ENCODE assay signal across 8 mouse cellular contexts in the genomic region with DNA sequence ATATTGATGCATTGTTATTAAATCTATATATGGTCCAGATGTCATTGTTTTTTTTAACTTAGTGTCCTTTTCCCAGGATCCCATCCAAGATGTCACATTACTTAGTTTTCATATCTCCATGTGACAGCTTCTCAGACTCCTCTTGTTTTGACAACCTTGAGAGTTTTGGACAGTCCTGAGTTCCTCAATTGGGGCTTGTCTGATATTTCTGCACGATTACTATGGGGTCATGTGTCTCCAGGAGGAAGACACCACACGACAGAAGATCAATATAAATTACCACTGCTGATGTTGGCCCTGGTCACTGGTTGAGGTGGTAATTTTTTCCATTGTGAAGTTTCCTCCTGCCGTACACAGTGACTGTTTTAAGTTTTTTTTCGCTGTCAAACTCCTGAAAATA. TPM values are rescaled to one million over a fixed set of nuclear protein-coding genes. Genes with fewer than 3 reads are reported as not detected.
DNase-seq lines count a peak whose midpoint lies in the region; ATAC-seq and TF ChIP-seq lines count a peak whose summit lies in the region.

No protein-coding gene starts in this region.

- peak overlapping the region; percentile 99 for H3K4me3 ChIP-seq in heart, adult 2 months
- peak overlapping the region; percentile 95 for H3K4me3 ChIP-seq in E14TG2a.4 (replicated peaks; ENCODE audit: low read length)
- H3K4me3 ChIP-seq in thymus, adult 2 months (ENCODE audit: control insufficient read depth, insufficient read depth, low read length), result no peak overlapping the region; the same call in 1 of the 2 replicates

- no peak for TF ChIP-seq EP300 in heart, adult 2 months (IDR thresholded peaks at IDR 0.05; ENCODE audit: insufficient read depth, low read depth, low read length)

- H3K9ac ChIP-seq in heart, adult 2 months (ENCODE audit: low read depth, low read length), result 0 out of 2 replicates have a peak overlapping the region, but pooled peaks have one; percentile 18

- H3K9me3 ChIP-seq in E14TG2a.4 (ENCODE audit: low read length), result no peaks in the 10 kb centered on the region

- H3K4me1 ChIP-seq in heart, adult 2 months (ENCODE audit: control insufficient read depth, insufficient read depth, low read length), result peaks cover 8% of the 10 kb centered on the region
- H3K4me1 ChIP-seq in E14TG2a.4 (replicated peaks; ENCODE audit: low read depth, low read length), result peaks cover 79% of the 10 kb centered on the region
- peaks cover 7% of the 10 kb centered on the region for H3K4me1 ChIP-seq in thymus, adult 2 months (replicated peaks; ENCODE audit: control insufficient read depth, insufficient read depth, low read length)

- no peaks in the 10 kb centered on the region; the same call in 1 of the 2 replicates for H3K79me2 ChIP-seq in heart, adult 2 months (replicated peaks; ENCODE audit: control insufficient read depth, insufficient read depth, low read length)

- peak overlapping the region; percentile 98 for H3K27ac ChIP-seq in heart, adult 2 months
- no peak overlapping the region for H3K27ac ChIP-seq in thymus, adult 2 months (ENCODE audit: control insufficient read depth, insufficient read depth, low read length)

- H3K36me3 ChIP-seq in heart, adult 2 months (ENCODE audit: control insufficient read depth, insufficient read depth, low read length), result peaks cover 3% of the 10 kb centered on the region; the same call in 1 of the 2 replicates
- peaks cover 27% of the 10 kb centered on the region for H3K36me3 ChIP-seq in E14TG2a.4 (ENCODE audit: insufficient read depth, low read length)
- H3K36me3 ChIP-seq in thymus, adult 2 months (ENCODE audit: control insufficient read depth, insufficient read depth, low read length), result no peaks in the 10 kb centered on the region

- no peak for TF ChIP-seq POLR2A in heart, adult 2 months (IDR thresholded peaks at IDR 0.05; ENCODE audit: insufficient read depth, low read depth, low read length)
- no peak for TF ChIP-seq POLR2A in thymus, adult 2 months (IDR thresholded peaks at IDR 0.05; ENCODE audit: control insufficient read depth, extremely low read depth, insufficient read depth, low read length, poor library complexity)

- DNase-seq in heart, adult 2 months, result no peak
- no peak for DNase-seq in heart, postnatal 4 days
- DNase-seq in thymus, adult 2 months, result no peak
- no peak for DNase-seq in left cerebral cortex, postnatal 36 days (ENCODE audit: low spot score in 2 of 2)
- DNase-seq in gastrocnemius, adult 8-10 months (ENCODE audit: low spot score in 2 of 2), result no peak

- ATAC-seq in granulocyte monocyte progenitor cell, adult 5-6 weeks (replicated peaks; ENCODE audit: poor library complexity, severe bottlenecking), result peak; percentile 51
- ATAC-seq in megakaryocyte, adult 5-6 weeks (ENCODE audit: poor library complexity, severe bottlenecking), result peak; percentile 31

- 3% methylated on average over 4 of the region's 4 CpGs for WGBS in heart, adult 2 months
- under 1% methylated on average over 4 of the region's 4 CpGs for WGBS in thymus, adult 2 months

- H3K27me3 ChIP-seq in heart, adult 2 months (ENCODE audit: control insufficient read depth, insufficient read depth, low read length), result no peaks in the 10 kb centered on the region
- H3K27me3 ChIP-seq in E14TG2a.4 (ENCODE audit: insufficient read depth, low read length), result no peaks in the 10 kb centered on the region
- H3K27me3 ChIP-seq in thymus, adult 2 months (ENCODE audit: control insufficient read depth, insufficient read depth, low read length), result no peaks in the 10 kb centered on the region

- intact Hi-C loops in heart, adult 2 months (cut with DNase I), result no loop called here
- intact Hi-C loops in left cerebral cortex, postnatal 36 days (cut with DNase I), result no loop called here

- TF ChIP-seq CTCF in heart, adult 2 months (IDR thresholded peaks at IDR 0.05), result no peak
- no peak for TF ChIP-seq CTCF in E14TG2a.4 (conservative IDR thresholded peaks at IDR 0.05; ENCODE audit: low read length)
- no peak for TF ChIP-seq CTCF in thymus, adult 2 months (IDR thresholded peaks at IDR 0.05; ENCODE audit: borderline replicate concordance, control insufficient read depth, extremely low read depth, insufficient read depth, low read length, poor library complexity)

RNA-seq across cellular contexts. Expression of gene Anxa11, which starts 0.4 kb away (rescaled TPM):
- total RNA-seq in heart, adult 2 months (2021), result 10 to 100 TPM; 77.9 to 82.4 TPM
- polyA plus RNA-seq in heart, adult 2 months (2012; rRNA removed), result 74.0 and 90.3 TPM in 2 replicates
- 10 to 100 TPM; 69.8 to 72.3 TPM for total RNA-seq in heart, postnatal 4 days (2021)
- total RNA-seq in granulocyte monocyte progenitor cell, adult 5-6 weeks (2014; fragmentation: Nextera tagmentation), result 39.6 and 41.1 TPM in 2 replicates
- 7.2 and 9.7 TPM in 2 replicates for total RNA-seq in granulocyte monocyte progenitor cell, adult 5-6 weeks (2017)
- 91.2 and 103 TPM in 2 replicates for total RNA-seq in megakaryocyte, adult 5-6 weeks (2015)
- total RNA-seq in megakaryocyte, adult 5-6 weeks (2017), result 21.2 and 38.7 TPM in 2 replicates
- 113 and 122 TPM in 2 replicates for polyA plus RNA-seq in thymus, adult 2 months (2012; rRNA removed)
- 10 to 100 TPM; 32.7 to 34.8 TPM for total RNA-seq in left cerebral cortex, postnatal 36 days (2021)
- 100 to 1,000 TPM in 3 of 4 experiments, 10 to 100 TPM in 1; 92.4 to 119 (median 105) TPM for total RNA-seq in gastrocnemius, adult 8-10 months (2022)
